ENCODE assay signal across 7 mouse cellular contexts in genomic region chr12:56541068-56541467, GRCm38 (mm10). TPM values are rescaled to one million over a fixed set of nuclear protein-coding genes. Genes with fewer than 3 reads are reported as not detected.
DNase-seq lines count a peak whose midpoint lies in the region; ATAC-seq and TF ChIP-seq lines count a peak whose summit lies in the region.

No protein-coding gene starts in this region.

- TF ChIP-seq CTCF in small intestine, adult 2 months (IDR thresholded peaks at IDR 0.05; ENCODE audit: extremely low read depth, insufficient read length, insufficient replicate concordance, low read depth, low read length) = peak; percentile 69; the same call in 1 of the 2 replicates

- no peak overlapping the region for H3K9ac ChIP-seq in forebrain, embryonic 13.5 days
- H3K9ac ChIP-seq in hindbrain, embryonic 11.5 days (ENCODE audit: low read depth, low read length) = no peak overlapping the region

- H3K9me3 ChIP-seq in forebrain, embryonic 13.5 days (replicated peaks) = no peaks in the 10 kb centered on the region
- H3K9me3 ChIP-seq in hindbrain, embryonic 11.5 days (ENCODE audit: control insufficient read depth, low read length) = no peaks in the 10 kb centered on the region

- peaks cover 94% of the 10 kb centered on the region for H3K27me3 ChIP-seq in forebrain, embryonic 13.5 days
- peaks cover 63% of the 10 kb centered on the region for H3K27me3 ChIP-seq in hindbrain, embryonic 11.5 days (ENCODE audit: control insufficient read depth, insufficient read depth, low read length)
- H3K27me3 ChIP-seq in small intestine, adult 2 months (ENCODE audit: control insufficient read depth, insufficient read depth, low read length) = peaks cover 33% of the 10 kb centered on the region

- under 1% methylated on average over 14 of the region's 14 CpGs for WGBS in forebrain, embryonic 13.5 days
- WGBS in hindbrain, embryonic 11.5 days = under 1% methylated on average over 14 of the region's 14 CpGs
- WGBS in small intestine, adult 2 months = 3% methylated on average over 14 of the region's 14 CpGs

- H3K4me2 ChIP-seq in forebrain, embryonic 13.5 days = peak overlapping the region; percentile 36
- H3K4me2 ChIP-seq in hindbrain, embryonic 11.5 days (replicated peaks; ENCODE audit: low read depth, low read length) = no peak overlapping the region

- H3K4me1 ChIP-seq in forebrain, embryonic 13.5 days = no peaks in the 10 kb centered on the region
- H3K4me1 ChIP-seq in hindbrain, embryonic 11.5 days (replicated peaks; ENCODE audit: control insufficient read depth, insufficient read depth, low read length) = no peaks in the 10 kb centered on the region
- H3K4me1 ChIP-seq in small intestine, adult 2 months (ENCODE audit: control insufficient read depth, insufficient read depth, insufficient read length, low read length) = no peaks in the 10 kb centered on the region

- H3K27ac ChIP-seq in forebrain, embryonic 13.5 days = no peak overlapping the region
- no peak overlapping the region for H3K27ac ChIP-seq in hindbrain, embryonic 11.5 days (ENCODE audit: low read depth, low read length)
- H3K27ac ChIP-seq in small intestine, adult 2 months (ENCODE audit: insufficient read depth, low read depth, low read length) = no peak overlapping the region

- no peaks in the 10 kb centered on the region for H3K36me3 ChIP-seq in forebrain, embryonic 13.5 days (ENCODE audit: poor library complexity, severe bottlenecking)
- no peaks in the 10 kb centered on the region for H3K36me3 ChIP-seq in hindbrain, embryonic 11.5 days (ENCODE audit: control insufficient read depth, insufficient read depth, low read length)
- no peaks in the 10 kb centered on the region for H3K36me3 ChIP-seq in small intestine, adult 2 months (ENCODE audit: control insufficient read depth, insufficient read depth, low read length)

- H3K4me3 ChIP-seq in forebrain, embryonic 13.5 days = no peak overlapping the region
- no peak overlapping the region for H3K4me3 ChIP-seq in hindbrain, embryonic 11.5 days (ENCODE audit: low read depth, low read length)
- H3K4me3 ChIP-seq in small intestine, adult 2 months (ENCODE audit: low read depth, low read length) = no peak overlapping the region

- peak; percentile 41 for ATAC-seq in forebrain, embryonic 13.5 days
- peak; percentile 38; the same call in 1 of the 2 replicates for ATAC-seq in hindbrain, embryonic 11.5 days (ENCODE audit: low FRiP score)
- ATAC-seq in megakaryocyte-erythroid progenitor cell, adult 5-6 weeks (replicated peaks; ENCODE audit: low FRiP score, low TSS enrichment, poor library complexity, severe bottlenecking) = peak; percentile 78

- peak; percentile 82 for DNase-seq in NIH3T3 (ENCODE audit: low read depth)
- peak; percentile 21 for DNase-seq in c-Kit-positive CD71-positive TER-119-positive erythroid progenitor cells, embryonic 14.5 days (ENCODE audit: low spot score)
- peak; percentile 81 for DNase-seq in hindbrain, embryonic 11.5 days (ENCODE audit: low spot score)
- DNase-seq in layer of hippocampus, postnatal 25 days (ENCODE audit: extremely low spot score in 1 of 2, low spot score in 1 of 2) = peak; percentile 72 to 90

- no peak for TF ChIP-seq POLR2A in small intestine, adult 2 months (IDR thresholded peaks at IDR 0.05; ENCODE audit: low read depth, low read length)

RNA-seq across cellular contexts. Expression of gene Nkx2-1, which starts 4.4 kb away (rescaled TPM):
- polyA plus RNA-seq in forebrain, embryonic 13.5 days (2015; fragmentation: Nextera tagmentation; extraction: Ambion mirVana) = 12.4 and 22.6 TPM in 2 replicates
- polyA plus RNA-seq in hindbrain, embryonic 11.5 days (2014; fragmentation: Nextera tagmentation; extraction: Ambion mirVana) = 0.11 and 0.29 TPM in 2 replicates
- total RNA-seq in layer of hippocampus, postnatal 25 days (2021) = under 1 TPM; 0.27 to 0.42 TPM
- total RNA-seq in megakaryocyte-erythroid progenitor cell, adult 5-6 weeks (2014; fragmentation: Nextera tagmentation) = not detected in 2 replicates
- total RNA-seq in megakaryocyte-erythroid progenitor cell, adult 5-6 weeks (2017) = not detected in 2 replicates
- not detected in 2 replicates for polyA plus RNA-seq in small intestine, adult 2 months (2012; rRNA removed)

Comparison
In these comparisons a context has a peak if more than half of its experiments do, and no peak if none do; other contexts are left out.
1. DNase-seq: peak in every context shown above with its lines; median percentile 82 in NIH3T3; 81 in hindbrain, embryonic 11.5 days; 81 in layer of hippocampus, postnatal 25 days; 21 in c-Kit-positive CD71-positive TER-119-positive erythroid progenitor cells, embryonic 14.5 days.
2. RNA of gene Nkx2-1, which starts 4.4 kb away (polyA plus RNA-seq): 12.4 to 22.6 TPM in forebrain, embryonic 13.5 days; 0.11 to 0.29 TPM in hindbrain, embryonic 11.5 days and not detected in small intestine, adult 2 months; every median in the first group is over 10 times any median in the second.
3. Peak in every context shown above with its lines, with median percentiles within 50 percentile points of each other: ATAC-seq.